Mouse (Mus musculus) layer of hippocampus, adult 9-10 months (tissue): ENCODE data around the gene Trim38.

ENCODE experiments used
- DNase-seq: peaks from one replicate; pipeline ENCODE4 v3.0.0; 2022; ENCODE audit warnings: low spot score

Gene Trim38

DNA sequence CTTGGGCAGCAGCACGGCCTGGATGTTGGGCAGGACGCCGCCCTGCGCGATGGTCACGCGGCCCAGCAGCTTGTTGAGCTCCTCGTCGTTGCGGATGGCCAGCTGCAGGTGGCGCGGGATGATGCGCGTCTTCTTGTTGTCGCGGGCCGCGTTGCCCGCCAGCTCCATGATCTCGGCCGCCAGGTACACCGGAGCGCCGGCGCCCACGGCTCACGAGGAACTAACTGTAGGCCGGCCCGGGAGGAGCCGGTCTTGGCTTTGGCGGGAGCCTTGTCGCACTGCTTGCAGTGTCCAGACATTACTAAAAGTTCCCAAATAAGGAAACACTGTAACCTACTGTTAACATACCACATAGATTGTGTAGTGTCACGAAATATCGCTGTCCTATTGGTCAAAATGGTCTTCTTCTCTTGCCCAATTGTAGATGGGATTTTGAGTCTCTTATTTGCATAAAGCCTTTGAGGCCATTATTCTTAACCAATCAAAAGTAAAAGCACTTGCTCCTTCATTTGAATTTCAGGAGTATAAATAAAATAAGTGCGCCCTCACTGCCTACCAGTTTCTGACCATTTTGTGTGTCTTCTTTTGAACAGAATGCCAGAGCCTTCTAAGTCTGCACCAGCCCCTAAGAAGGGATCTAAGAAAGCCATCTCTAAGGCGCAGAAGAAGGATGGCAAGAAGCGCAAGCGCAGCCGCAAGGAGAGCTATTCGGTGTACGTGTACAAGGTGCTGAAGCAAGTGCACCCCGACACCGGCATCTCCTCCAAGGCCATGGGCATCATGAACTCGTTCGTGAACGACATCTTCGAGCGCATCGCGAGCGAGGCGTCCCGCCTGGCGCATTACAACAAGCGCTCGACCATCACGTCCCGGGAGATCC, 23.3 kb upstream of the Trim38 start, which contains the start of gene Hist1h2bb:
Gene Hist1h2bb, plus strand, starts transcription at position 534 of the 880 bp plus-strand sequence.
- DNase-seq: peak; percentile 86

- no peak for DNase-seq
Observed at GRCm38 (mm10) chr13:23747081-23747891, 22.4 kb upstream of the Trim38 start.

GRCm38 (mm10) chr13:23747892-23748288, 21.8 kb upstream of the Trim38 start:
- DNase-seq: no peak

DNA sequence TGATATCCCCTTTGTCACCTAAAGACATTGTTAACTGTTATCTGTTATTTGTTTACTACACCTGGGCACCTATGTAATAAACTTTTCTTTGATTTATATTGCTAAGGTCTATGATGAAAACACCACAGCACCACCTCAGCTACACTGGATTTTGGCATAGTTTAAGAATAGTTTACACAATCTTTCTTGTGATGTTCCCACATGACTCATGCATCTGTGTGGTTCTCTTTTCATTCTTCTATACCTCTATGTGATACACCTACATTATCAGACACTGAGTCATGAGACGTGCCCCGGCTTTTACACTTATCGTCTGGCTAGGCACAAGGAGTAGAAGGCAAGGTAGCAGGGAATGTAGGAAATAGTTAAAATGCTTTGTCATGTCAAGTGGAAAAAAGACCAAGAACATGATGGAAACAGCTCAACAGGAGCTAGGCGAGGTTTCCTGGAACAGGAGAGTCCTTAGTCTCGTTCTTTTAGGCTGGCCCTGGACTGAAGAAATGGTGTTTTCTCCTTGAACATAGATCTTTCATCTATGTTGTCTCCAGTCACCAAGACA, 20.1 kb upstream of the Trim38 start:
- DNase-seq: no peak

DNA sequence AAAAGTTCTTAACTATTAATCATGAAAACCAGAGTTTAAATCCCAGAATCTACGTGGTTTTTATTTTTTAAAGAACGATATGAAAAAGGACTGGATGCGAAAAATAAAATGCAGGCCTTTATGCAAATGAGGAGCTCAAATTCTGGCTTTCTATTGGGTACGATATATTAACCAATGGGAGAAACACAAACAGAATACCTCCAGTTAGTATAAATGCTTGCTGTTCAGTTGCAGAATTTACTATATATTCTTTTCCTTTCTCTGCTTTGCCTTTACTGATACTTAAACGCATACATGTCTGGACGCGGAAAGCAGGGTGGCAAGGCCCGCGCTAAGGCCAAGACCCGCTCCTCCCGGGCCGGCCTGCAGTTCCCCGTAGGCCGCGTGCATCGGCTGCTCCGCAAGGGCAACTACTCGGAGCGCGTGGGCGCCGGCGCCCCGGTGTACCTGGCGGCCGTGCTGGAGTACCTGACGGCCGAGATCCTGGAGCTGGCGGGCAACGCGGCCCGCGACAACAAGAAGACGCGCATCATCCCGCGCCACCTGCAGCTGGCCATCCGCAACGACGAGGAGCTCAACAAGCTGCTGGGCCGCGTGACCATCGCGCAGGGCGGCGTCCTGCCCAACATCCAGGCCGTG, 18.8 kb upstream of the Trim38 start, which contains the start of gene Hist1h2ab:
Gene Hist1h2ab, plus strand, starts transcription at position 288 of the 639 bp plus-strand sequence.
- peak; percentile 68 for DNase-seq

GRCm38 (mm10) chr13:23751478-23751956, 18.2 kb upstream of the Trim38 start:
- DNase-seq: no peak

GRCm38 (mm10) chr13:23752067-23752741, 17.5 kb upstream of the Trim38 start, which contains the start of gene Hist1h3b:
Gene Hist1h3b (plus strand): TSS chr13:23752267.
- DNase-seq: peak; percentile 87

DNA sequence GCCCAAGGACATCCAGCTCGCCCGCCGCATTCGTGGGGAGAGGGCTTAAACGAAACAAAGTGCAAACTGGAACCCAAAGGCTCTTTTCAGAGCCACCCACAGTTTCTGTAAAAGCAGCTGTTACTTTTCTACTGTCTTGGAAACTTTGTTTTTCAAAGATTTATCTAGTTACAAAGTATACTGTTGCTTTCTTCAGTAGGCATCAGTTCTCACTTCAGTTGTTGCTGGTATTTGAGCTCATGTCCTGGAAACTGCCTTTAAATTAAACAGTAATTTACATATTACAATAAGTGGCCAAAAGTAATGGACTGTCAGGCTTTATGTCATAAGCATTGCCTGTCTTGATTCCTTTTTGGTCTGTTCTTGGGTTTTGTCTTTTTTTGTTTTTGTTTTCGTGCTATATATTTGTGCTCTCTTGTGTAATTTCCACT, 17.0 kb upstream of the Trim38 start:
- no peak for DNase-seq

GRCm38 (mm10) chr13:23753314-23754078, 16.2 kb upstream of the Trim38 start:
- no peak for DNase-seq

DNA sequence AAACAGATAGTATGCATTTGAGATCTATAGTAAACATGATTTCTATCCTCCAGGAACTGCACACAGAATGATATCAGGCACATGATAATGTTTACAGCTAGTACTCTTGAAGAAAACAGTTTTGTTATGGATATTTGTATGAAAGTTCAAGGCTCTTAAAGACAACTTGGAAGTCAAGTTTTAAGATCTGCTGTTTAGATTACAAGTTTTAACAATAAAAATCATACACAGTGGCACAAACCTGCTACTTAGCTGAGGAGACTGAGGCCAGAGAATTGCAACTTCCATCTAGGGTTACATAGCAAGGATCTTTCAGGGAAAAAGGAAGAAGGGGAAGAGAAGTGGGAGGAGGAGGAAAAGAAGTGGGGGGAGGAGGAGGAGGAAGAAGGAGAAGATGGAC, 14.7 kb upstream of the Trim38 start:
- no peak for DNase-seq

GRCm38 (mm10) chr13:23756790-23757189, 12.9 kb upstream of the Trim38 start, which contains the start of gene Hist1h4b:
Gene Hist1h4b (plus strand): TSS chr13:23757013.
- DNase-seq: peak; percentile 93

GRCm38 (mm10) chr13:23757211-23757773, 12.4 kb upstream of the Trim38 start:
- DNase-seq: no peak

GRCm38 (mm10) chr13:23757921-23758320, 11.8 kb upstream of the Trim38 start:
- DNase-seq: no peak

GRCm38 (mm10) chr13:23759251-23759771, 10.4 kb upstream of the Trim38 start:
- no peak for DNase-seq

DNA sequence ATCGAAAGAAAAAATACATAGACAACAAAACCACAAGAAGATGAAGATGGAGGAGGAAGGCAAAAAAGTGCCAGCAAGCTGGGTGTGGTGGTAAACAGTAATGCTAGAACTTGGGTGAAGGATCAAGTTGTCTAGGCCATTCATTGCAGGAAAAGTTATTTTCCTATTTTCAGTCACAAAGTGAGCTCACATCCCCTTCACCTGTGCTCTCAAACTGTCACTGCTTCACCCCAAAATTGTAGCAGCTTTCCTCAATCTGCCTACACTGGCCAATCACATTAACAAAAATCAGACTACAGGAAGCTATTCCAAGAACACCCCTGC, 9.8 kb upstream of the Trim38 start:
- no peak for DNase-seq

- no peak for DNase-seq
Observed at GRCm38 (mm10) chr13:23760240-23760971, 9.3 kb upstream of the Trim38 start.

DNA sequence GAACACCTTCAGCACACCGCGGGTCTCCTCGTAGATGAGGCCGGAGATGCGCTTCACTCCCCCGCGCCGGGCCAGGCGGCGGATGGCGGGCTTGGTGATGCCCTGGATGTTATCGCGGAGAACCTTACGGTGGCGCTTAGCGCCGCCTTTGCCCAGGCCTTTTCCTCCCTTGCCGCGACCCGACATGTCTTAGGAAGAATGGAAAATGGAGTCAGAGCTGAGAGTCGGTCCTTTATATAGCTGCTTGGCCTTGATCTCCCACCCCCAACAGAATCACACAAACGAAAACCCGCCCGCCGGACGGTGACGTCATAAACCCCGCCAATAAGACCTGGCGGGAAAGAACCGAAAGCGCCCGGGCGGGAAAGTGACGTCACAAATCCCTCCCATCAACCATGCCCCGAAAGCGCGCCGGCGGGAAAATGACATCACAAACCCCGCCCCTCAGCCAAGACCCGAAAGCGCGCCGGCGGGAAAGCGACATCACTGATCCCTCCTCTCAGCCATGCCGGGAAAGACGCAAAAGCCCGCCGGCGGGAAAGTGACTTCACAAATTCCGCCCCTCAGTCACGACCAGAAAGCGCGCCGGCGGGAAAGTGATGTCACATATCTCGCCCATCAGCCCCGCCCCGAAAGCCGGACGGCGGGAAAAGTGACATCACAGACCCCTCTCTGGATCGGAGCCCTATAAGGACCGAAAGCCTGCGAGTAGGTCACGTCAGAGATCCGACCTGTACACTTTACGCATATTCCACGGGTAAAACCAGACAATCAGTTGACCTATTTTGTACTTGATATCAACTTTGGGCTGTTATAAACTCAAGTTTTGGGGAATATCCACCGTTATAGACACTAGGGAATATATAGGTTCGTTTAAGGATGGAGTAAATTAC, 8.5 kb upstream of the Trim38 start, which contains the start of gene Hist1h4a:
Gene Hist1h4a, minus strand, starts transcription at position 259 of the 893 bp plus-strand sequence.
- DNase-seq: peak; percentile 95
